Mouse (Mus musculus) liver, embryonic 14.5 days (tissue): ENCODE results near the gene Gjb6. TPM values are rescaled to one million over a fixed set of nuclear protein-coding genes. Genes with fewer than 3 reads are reported as not detected.

ENCODE experiments used
- ATAC-seq: fragments of 200-750 bp; cut with Nextera tagmentation; 2 replicates; pipeline ENCODE4 v1.8.0; 2017; ENCODE audit warnings: moderate number of reproducible peaks, mild to moderate bottlenecking, moderate library complexity; ENCODE audit not compliant: insufficient read depth
- DNase-seq, 3 experiments: peaks; one replicate each; pipeline ENCODE4 v3.0.0-alpha.2; 2012 to 2013; ENCODE audit warnings: low read depth in 3 of 3, low spot score in 3 of 3
- H3K27ac ChIP-seq: fragments of 300-500 bp; sonication (generic); 2 replicates; pipeline ENCODE4 v1.5.1; 2014; ENCODE audit warnings: moderate library complexity, mild to moderate bottlenecking, control low read depth, inconsistent platforms
- H3K27me3 ChIP-seq: fragments of 300-500 bp; sonication (generic); 2 replicates; pipeline ENCODE4 v1.6.1; 2014; ENCODE audit warnings: mild to moderate bottlenecking, low read length, moderate library complexity; ENCODE audit not compliant: control insufficient read depth, insufficient read depth
- H3K36me3 ChIP-seq: fragments of 300-500 bp; sonication (generic); replicated peaks from 2 replicates; pipeline ENCODE4 v1.6.1; 2014; ENCODE audit warnings: low read depth; ENCODE audit not compliant: control insufficient read depth, insufficient read depth
- H3K4me1 ChIP-seq, 2 experiments: fragments of 200-500 bp in 1 of 2; fragments of 300-500 bp in 1 of 2; sonication (generic) in 1 of 2; replicated peaks; 2 replicates each; pipeline ENCODE4 v1.6.1; 2012 to 2014; ENCODE audit warnings: antibody characterized with exemption in 1 of 2, inconsistent platforms in 1 of 2, low read length in 1 of 2; ENCODE audit not compliant: control insufficient read depth in 2 of 2, insufficient read depth in 2 of 2
- H3K4me2 ChIP-seq: fragments of 300-500 bp; sonication (generic); 2 replicates; pipeline ENCODE4 v1.6.1; 2014; ENCODE audit warnings: low read depth, mild to moderate bottlenecking, control low read depth, moderate library complexity
- H3K4me3 ChIP-seq, 2 experiments: fragments of 200-500 bp in 1 of 2; fragments of 300-500 bp in 1 of 2; sonication (generic) in 1 of 2; 2 replicates each; pipeline ENCODE4 v1.5.1; 2012 to 2014; ENCODE audit warnings: low read depth in 2 of 2, low read length in 2 of 2, mild to moderate bottlenecking in 2 of 2, control low read depth in 1 of 2, inconsistent platforms in 1 of 2, moderate library complexity in 1 of 2; ENCODE audit not compliant: insufficient read depth in 1 of 2
- H3K9ac ChIP-seq: fragments of 300-500 bp; sonication (generic); replicated peaks from 2 replicates; pipeline ENCODE4 v1.6.1; 2014; ENCODE audit warnings: mild to moderate bottlenecking, control low read depth, moderate library complexity
- H3K9me3 ChIP-seq: fragments of 300-500 bp; sonication (generic); 2 replicates; pipeline ENCODE4 v1.6.1; 2016; ENCODE audit warnings: low read length, mixed read lengths; ENCODE audit not compliant: control insufficient read depth
- CTCF ChIP-seq: IDR thresholded peaks from 2 replicates; pipeline ENCODE4 v1.5.1; 2016; ENCODE audit warnings: antibody characterized with exemption, low read depth, control low read depth
- EP300 ChIP-seq: IDR thresholded peaks from 2 replicates; pipeline ENCODE4 v1.6.1; 2016; ENCODE audit warnings: antibody characterized with exemption, low read depth
- WGBS: fragments of 180-500 bp; shearing (Covaris S2); extraction: QIAGEN DNeasy Blood & Tissue Kit; methylation state at CpG from one replicate; pipeline ENCODE4 v1.1.7; 2014; ENCODE audit not compliant: insufficient replicate concordance; 5-methylcytosine and 5-hydroxymethylcytosine counted together
- polyA plus RNA-seq, 2 experiments: library from polyadenylated mRNA; depleted of rRNA in 1 of 2; stranded (reverse) in 1 of 2; unstranded in 1 of 2; fragments of >200 nt; fragmentation: Nextera tagmentation in 1 of 2; extraction: Ambion mirVana in 1 of 2; gene quantifications; 2 replicates each; pipeline versions ENCODE4 v1.2.1 to v1.2.3; 2012 to 2014

Gene Gjb6
- 0.06 TPM in 1 of 2 replicates, not detected in the other for polyA plus RNA-seq (2012; rRNA removed)
- polyA plus RNA-seq (2014; fragmentation: Nextera tagmentation; extraction: Ambion mirVana): not detected in 2 replicates

DNA sequence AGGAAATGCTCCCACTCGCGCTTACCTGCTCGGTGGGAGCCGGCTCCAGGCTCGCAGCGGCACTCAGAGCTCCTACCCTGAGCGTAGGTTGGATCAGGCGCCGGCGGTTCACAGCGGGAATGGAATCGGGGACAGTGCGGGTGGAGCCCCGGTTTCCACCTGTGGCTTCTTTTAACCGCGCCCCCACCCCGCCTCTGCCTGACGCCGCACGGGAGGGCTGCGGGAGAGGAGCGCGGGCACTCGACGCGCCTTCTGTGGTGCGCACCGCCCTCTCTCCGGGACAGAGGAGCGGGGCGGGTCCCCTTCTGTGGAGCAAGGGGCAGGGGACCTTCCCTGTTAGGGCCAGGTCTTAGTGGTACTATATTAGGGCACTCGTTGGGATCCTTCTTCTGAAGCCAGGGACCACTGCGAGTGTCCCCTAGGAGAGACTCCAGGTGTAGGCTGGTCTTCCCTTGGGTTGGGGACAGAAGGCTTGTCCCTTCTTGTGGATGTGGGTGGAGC is at the start of gene Gjb6:
Gene Gjb6, minus strand, starts transcription at position 451 of the 501 bp plus-strand sequence.
- H3K27ac ChIP-seq: no peak within 1 kb of the TSS
- 1% methylated on average over 33 of the region's 33 CpGs for WGBS
- TF ChIP-seq CTCF: no peak
- TF ChIP-seq EP300: no peak
- H3K9me3 ChIP-seq: no peaks in the 10 kb centered on the region
- no peaks in the 10 kb centered on the region for H3K36me3 ChIP-seq
- no peak within 1 kb of the TSS for H3K4me3 ChIP-seq
- H3K4me2 ChIP-seq: no peak within 1 kb of the TSS
- H3K4me1 ChIP-seq: no peaks in the 10 kb centered on the region
- peaks cover 23% of the 10 kb centered on the region for H3K27me3 ChIP-seq
- no peak for ATAC-seq
- no peak for DNase-seq
- no peak within 1 kb of the TSS for H3K9ac ChIP-seq

GRCm38 (mm10) chr14:57165493-57165892 is 32.1 kb upstream of the Gjb6 start:
- ATAC-seq: no peak
- Histone ChIP-seq H3K9ac (no peak overlapping the region), H3K27ac (no peak overlapping the region), H3K9me3 (no peaks in the 10 kb centered on the region), H3K27me3 (no peaks in the 10 kb centered on the region), H3K36me3 (no peaks in the 10 kb centered on the region), H3K4me1 (no peaks in the 10 kb centered on the region), H3K4me2 (no peak overlapping the region), H3K4me3 (no peak overlapping the region)
- no peak for DNase-seq
- TF ChIP-seq EP300 (no peak), CTCF (no peak)
- WGBS: 74% methylated on average over 3 of the region's 3 CpGs

- no peak for DNase-seq
- Histone ChIP-seq H3K4me2 (no peak overlapping the region), H3K4me1 (no peaks in the 10 kb centered on the region), H3K9me3 (no peaks in the 10 kb centered on the region), H3K27ac (no peak overlapping the region), H3K27me3 (no peaks in the 10 kb centered on the region), H3K36me3 (no peaks in the 10 kb centered on the region), H3K9ac (no peak overlapping the region), H3K4me3 (no peak overlapping the region)
- no peak for TF ChIP-seq EP300
- ATAC-seq: no peak
- 38% methylated on average over 2 of the region's 2 CpGs for WGBS
These were observed 28.4 kb upstream of the Gjb6 start for GRCm38 (mm10) chr14:57161833-57162232.

DNA sequence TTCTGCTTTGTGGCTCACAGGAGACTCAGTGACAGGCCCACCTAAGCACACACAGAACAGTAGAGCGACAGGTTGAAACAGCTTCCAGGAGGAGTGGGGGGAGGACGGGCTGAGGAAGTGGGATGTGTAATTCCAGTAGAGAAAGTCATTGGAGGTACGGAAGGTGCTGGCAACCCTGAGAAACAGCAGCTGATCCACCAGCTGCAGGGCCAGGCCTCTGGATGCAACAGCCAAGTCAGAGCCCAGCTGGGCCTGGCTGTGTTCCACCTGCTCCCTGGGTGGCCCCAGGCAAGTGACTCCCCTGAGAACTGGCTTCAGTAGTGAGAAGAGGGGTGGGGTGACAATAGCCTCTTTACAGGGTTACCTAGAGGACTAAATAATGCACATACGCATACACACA is 27.8 kb upstream of the Gjb6 start:
- Histone ChIP-seq H3K4me3 (no peak overlapping the region), H3K9ac (no peak overlapping the region), H3K4me1 (no peaks in the 10 kb centered on the region), H3K27ac (no peak overlapping the region), H3K36me3 (no peaks in the 10 kb centered on the region), H3K4me2 (no peak overlapping the region), H3K9me3 (no peaks in the 10 kb centered on the region), H3K27me3 (no peaks in the 10 kb centered on the region)
- WGBS: 61% methylated on average over 4 of the region's 4 CpGs
- ATAC-seq (no peak), DNase-seq (no peak)
- TF ChIP-seq CTCF (no peak), EP300 (no peak)

GRCm38 (mm10) chr14:57154916-57155315 is 21.5 kb upstream of the Gjb6 start:
- H3K36me3 ChIP-seq: no peaks in the 10 kb centered on the region
- ATAC-seq (no peak), DNase-seq (no peak)
- 41% methylated on average over 6 of the region's 6 CpGs for WGBS
- H3K9me3 ChIP-seq: no peaks in the 10 kb centered on the region
- H3K27me3 ChIP-seq: no peaks in the 10 kb centered on the region
- no peak overlapping the region for H3K9ac ChIP-seq
- TF ChIP-seq EP300: no peak
- TF ChIP-seq CTCF: no peak
- H3K4me1 ChIP-seq: no peaks in the 10 kb centered on the region
- no peak overlapping the region for H3K4me3 ChIP-seq
- no peak overlapping the region for H3K27ac ChIP-seq
- no peak overlapping the region for H3K4me2 ChIP-seq
